In the genomic region with DNA sequence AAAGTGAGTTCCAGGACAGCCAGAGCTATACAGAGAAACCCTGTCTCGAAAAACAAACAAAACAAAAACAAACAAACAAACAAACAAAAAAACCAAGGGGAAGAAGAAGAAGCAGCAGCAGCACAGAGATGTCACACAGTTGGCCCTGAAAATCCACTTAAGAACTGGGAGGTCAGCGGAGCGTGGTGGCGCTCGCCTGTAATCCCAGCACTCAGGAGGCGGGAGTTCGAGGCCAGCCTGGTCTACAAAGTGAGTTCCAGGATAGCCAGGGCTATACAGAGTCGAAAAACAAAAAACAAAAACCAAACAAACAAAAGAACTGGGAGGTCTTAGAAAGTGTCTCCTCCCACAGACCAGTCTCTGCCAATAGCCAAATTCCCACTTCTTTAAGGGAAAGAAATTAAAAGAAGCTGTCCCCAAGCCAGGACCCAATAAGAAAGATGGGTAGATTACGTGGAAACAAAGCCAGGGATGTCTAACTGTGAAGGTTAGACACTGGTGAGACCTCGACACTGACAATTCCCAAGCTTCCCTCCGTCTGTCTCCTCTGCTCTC, we compare ENCODE assay signal across 9 mouse cellular contexts. TPM values are rescaled to one million over a fixed set of nuclear protein-coding genes. Genes with fewer than 3 reads are reported as not detected.
DNase-seq lines count a peak whose midpoint lies in the region; ATAC-seq lines count a peak whose summit lies in the region.
"Had no signal": no experiment of that assay in that cellular context is flagged by ENCODE, and none has a peak within 500 bp of the region (broad histone marks: within the 10 kb centered on the region; RNA-seq: fewer than 3 reads in every experiment).

No protein-coding gene starts in this region.

- ATAC-seq in heart, embryonic 11.5 days (replicated peaks; ENCODE audit: insufficient number of reproducible peaks, low FRiP score, low TSS enrichment): 0 out of 2 replicates have a peak, but pooled peaks have one; percentile 14
- ATAC-seq in hindbrain, embryonic 13.5 days (ENCODE audit: low FRiP score): peak; percentile 15
- peak; percentile 2; the same call in 1 of the 2 replicates for ATAC-seq in midbrain, embryonic 11.5 days (ENCODE audit: low FRiP score)

- intact Hi-C loops in heart, postnatal 36 days (cut with DNase I): no loop called here

- no peaks in the 10 kb centered on the region for H3K27me3 ChIP-seq in heart, embryonic 11.5 days (ENCODE audit: control insufficient read depth, insufficient read depth, low read length)
- no peaks in the 10 kb centered on the region for H3K27me3 ChIP-seq in hindbrain, embryonic 13.5 days
- H3K27me3 ChIP-seq in midbrain, embryonic 11.5 days (ENCODE audit: control insufficient read depth, insufficient read depth, low read length): no peaks in the 10 kb centered on the region

- WGBS in heart, embryonic 11.5 days (ENCODE audit: insufficient replicate concordance): 55% methylated on average over 11 of the region's 11 CpGs
- WGBS in hindbrain, embryonic 13.5 days: 59% methylated on average over 11 of the region's 11 CpGs
- 57% methylated on average over 11 of the region's 11 CpGs for WGBS in midbrain, embryonic 11.5 days

- peak overlapping the region; percentile 96 for H3K4me2 ChIP-seq in heart, embryonic 11.5 days
- peak overlapping the region; percentile 78 for H3K4me2 ChIP-seq in hindbrain, embryonic 13.5 days
- peak overlapping the region; percentile 81 for H3K4me2 ChIP-seq in midbrain, embryonic 11.5 days

- H3K4me1 ChIP-seq in heart, embryonic 11.5 days (ENCODE audit: control insufficient read depth, insufficient read depth, low read length): no peaks in the 10 kb centered on the region; the same call in 1 of the 2 replicates
- H3K4me1 ChIP-seq in hindbrain, embryonic 13.5 days (replicated peaks): peaks cover 20% of the 10 kb centered on the region
- H3K4me1 ChIP-seq in midbrain, embryonic 11.5 days (ENCODE audit: control insufficient read depth, insufficient read depth, low read length): no peaks in the 10 kb centered on the region

- DNase-seq in heart, postnatal 36 days: no peak
- peak; percentile 36 for DNase-seq in ZHBTc4 (ENCODE audit: low read depth, low spot score)
- no peak for DNase-seq in midbrain, embryonic 11.5 days (ENCODE audit: low spot score, missing footprints)
- no peak for DNase-seq in gastrocnemius, adult 18-20 months (ENCODE audit: low spot score)
- DNase-seq in spleen, postnatal 14 days (ENCODE audit: low spot score in 2 of 2): no peak
- DNase-seq in gastrocnemius, adult 8-10 months (ENCODE audit: low spot score in 2 of 2): no peak

- H3K27ac ChIP-seq in heart, embryonic 11.5 days (ENCODE audit: low read depth, low read length): no peak overlapping the region
- peak overlapping the region; percentile 73; the same call in 1 of the 2 replicates for H3K27ac ChIP-seq in hindbrain, embryonic 13.5 days
- no peak overlapping the region for H3K27ac ChIP-seq in midbrain, embryonic 11.5 days (ENCODE audit: low read depth, low read length)

- no peaks in the 10 kb centered on the region for H3K9me3 ChIP-seq in heart, embryonic 11.5 days (replicated peaks; ENCODE audit: control insufficient read depth, low read length)
- no peaks in the 10 kb centered on the region for H3K9me3 ChIP-seq in hindbrain, embryonic 13.5 days
- no peaks in the 10 kb centered on the region for H3K9me3 ChIP-seq in midbrain, embryonic 11.5 days (ENCODE audit: control insufficient read depth, low read length)
- H3K9me3 ChIP-seq: G1E had no signal

- H3K4me3 ChIP-seq in heart, embryonic 11.5 days (ENCODE audit: low read depth, low read length): peak overlapping the region; percentile 63
- peak overlapping the region; percentile 61 for H3K4me3 ChIP-seq in hindbrain, embryonic 13.5 days
- H3K4me3 ChIP-seq in midbrain, embryonic 11.5 days (ENCODE audit: low read depth, low read length): peak overlapping the region; percentile 48

- H3K36me3 ChIP-seq in heart, embryonic 11.5 days (ENCODE audit: control insufficient read depth, insufficient read depth, low read length): no peaks in the 10 kb centered on the region
- H3K36me3 ChIP-seq in hindbrain, embryonic 13.5 days: no peaks in the 10 kb centered on the region
- H3K36me3 ChIP-seq in midbrain, embryonic 11.5 days (ENCODE audit: control insufficient read depth, insufficient read depth, low read length): no peaks in the 10 kb centered on the region
- H3K36me3 ChIP-seq: G1E had no signal

- peak overlapping the region; percentile 79 for H3K9ac ChIP-seq in heart, embryonic 11.5 days (ENCODE audit: low read depth, low read length)
- H3K9ac ChIP-seq in hindbrain, embryonic 13.5 days: peak overlapping the region; percentile 87
- H3K9ac ChIP-seq in midbrain, embryonic 11.5 days (ENCODE audit: low read length): peak overlapping the region; percentile 70

RNA-seq across cellular contexts. Expression of a gene that starts 0.7 kb away (rescaled TPM):
- polyA plus RNA-seq in heart, embryonic 11.5 days (2014; fragmentation: Nextera tagmentation; extraction: Ambion mirVana): 1.6 and 1.9 TPM in 2 replicates
- total RNA-seq in heart, postnatal 36 days (2021): 1 to 10 TPM; 2.8 to 6.7 TPM
- polyA plus RNA-seq in hindbrain, embryonic 13.5 days (2015; fragmentation: Nextera tagmentation; extraction: Ambion mirVana): 7.1 and 7.4 TPM in 2 replicates
- polyA plus RNA-seq in midbrain, embryonic 11.5 days (2014; fragmentation: Nextera tagmentation; extraction: Ambion mirVana): 1.4 and 3.7 TPM in 2 replicates
- 1 to 10 TPM; 1.7 to 2.6 TPM for total RNA-seq in gastrocnemius, adult 18-20 months (2021)
- total RNA-seq in gastrocnemius, adult 8-10 months (2022): 1 to 10 TPM; 1.2 to 4.9 (median 3.1) TPM
- polyA plus RNA-seq: G1E had no signal

RNA-seq across cellular contexts. Expression of a gene that starts 9.3 kb away (rescaled TPM):
- 8.8 and 9.2 TPM in 2 replicates for polyA plus RNA-seq in heart, embryonic 11.5 days (2014; fragmentation: Nextera tagmentation; extraction: Ambion mirVana)
- 10 to 100 TPM; 14.7 to 15.6 TPM for total RNA-seq in heart, postnatal 36 days (2021)
- 9.1 and 10.1 TPM in 2 replicates for polyA plus RNA-seq in hindbrain, embryonic 13.5 days (2015; fragmentation: Nextera tagmentation; extraction: Ambion mirVana)
- polyA plus RNA-seq in midbrain, embryonic 11.5 days (2014; fragmentation: Nextera tagmentation; extraction: Ambion mirVana): 13.2 and 14.0 TPM in 2 replicates
- total RNA-seq in gastrocnemius, adult 18-20 months (2021): 10 to 100 TPM; 29.0 to 29.4 TPM
- 10 to 100 TPM; 26.7 to 39.3 (median 31.9) TPM for total RNA-seq in gastrocnemius, adult 8-10 months (2022)

RNA-seq across cellular contexts. Expression of a gene that starts 46.7 kb away (rescaled TPM):
- polyA plus RNA-seq in heart, embryonic 11.5 days (2014; fragmentation: Nextera tagmentation; extraction: Ambion mirVana): 55.1 and 60.3 TPM in 2 replicates
- 10 to 100 TPM; 12.3 to 12.5 TPM for total RNA-seq in heart, postnatal 36 days (2021)
- 98.1 and 101 TPM in 2 replicates for polyA plus RNA-seq in hindbrain, embryonic 13.5 days (2015; fragmentation: Nextera tagmentation; extraction: Ambion mirVana)
- polyA plus RNA-seq in midbrain, embryonic 11.5 days (2014; fragmentation: Nextera tagmentation; extraction: Ambion mirVana): 74.7 and 85.6 TPM in 2 replicates
- total RNA-seq in gastrocnemius, adult 18-20 months (2021): 10 to 100 TPM; 29.4 to 31.9 TPM
- 10 to 100 TPM; 30.9 to 34.1 (median 33.6) TPM for total RNA-seq in gastrocnemius, adult 8-10 months (2022)
